Mouse (Mus musculus) liver, embryonic 14.5 days (tissue): ENCODE results near the gene Ramp3.

Experiments
- CTCF ChIP-seq: IDR thresholded peaks from 2 replicates; pipeline ENCODE4 v1.5.1; 2016; ENCODE audit warnings: antibody characterized with exemption, low read depth, control low read depth
- EP300 ChIP-seq: IDR thresholded peaks from 2 replicates; pipeline ENCODE4 v1.6.1; 2016; ENCODE audit warnings: antibody characterized with exemption, low read depth

GRCm38 (mm10) chr11:6710409-6710808 lies 52.1 kb downstream of the Ramp3 start:
- TF ChIP-seq CTCF: no peak
- no peak for TF ChIP-seq EP300
